Mouse (Mus musculus): ENCODE data around the gene Nsfl1c. TPM values are rescaled to one million over a fixed set of nuclear protein-coding genes. Genes with fewer than 3 reads are reported as not detected.

Gene Nsfl1c
- polyA plus RNA-seq, 1 experiment = 127 TPM

- Histone ChIP-seq H3K27me3 (ENCODE audit: control insufficient read depth, insufficient read depth, insufficient read length) (no peaks in the 10 kb centered on the region), H3K36me3 (ENCODE audit: control insufficient read depth, insufficient read depth) (peaks cover 19% of the 10 kb centered on the region), H3K4me3 (no peak overlapping the region), H3K4me2 (ENCODE audit: low read depth) (no peak overlapping the region), H3ac (ENCODE audit: control insufficient read depth, insufficient read length) (no peak overlapping the region), H3K79me2 (ENCODE audit: control insufficient read depth, insufficient read depth) (no peaks in the 10 kb centered on the region)
- no peak for TF ChIP-seq POLR2AphosphoS2 (IDR thresholded peaks at IDR 0.05; ENCODE audit: insufficient read length, low read depth)
- TF ChIP-seq TCF3 (IDR thresholded peaks at IDR 0.05; ENCODE audit: insufficient read length, low read depth) = no peak
- no peak for TF ChIP-seq TCF12 (IDR thresholded peaks at IDR 0.05; ENCODE audit: insufficient read depth, poor library complexity, severe bottlenecking)
- TF ChIP-seq MAX (IDR thresholded peaks at IDR 0.05; ENCODE audit: low read depth) = no peak
- TF ChIP-seq REST (IDR thresholded peaks at IDR 0.05; ENCODE audit: insufficient read depth, insufficient read length) = no peak
- TF ChIP-seq POLR2A (IDR thresholded peaks at IDR 0.05; ENCODE audit: insufficient read length, low read depth) = no peak
- TF ChIP-seq CEBPB (IDR thresholded peaks at IDR 0.05; ENCODE audit: insufficient read depth, poor library complexity, severe bottlenecking) = no peak
- TF ChIP-seq USF1 (IDR thresholded peaks at IDR 0.05; ENCODE audit: low read depth) = no peak
- TF ChIP-seq E2F4 (IDR thresholded peaks at IDR 0.05; ENCODE audit: insufficient read depth) = no peak
- TF ChIP-seq MYOG (IDR thresholded peaks at IDR 0.05; ENCODE audit: control insufficient read depth in 1 of 3, insufficient read depth in 1 of 3, insufficient read length in 2 of 3, low read depth in 2 of 3) = no peak
- no peak for TF ChIP-seq SRF (IDR thresholded peaks at IDR 0.05; ENCODE audit: control insufficient read depth, insufficient read length, low read depth)
- TF ChIP-seq MYOD1 (IDR thresholded peaks at IDR 0.05; ENCODE audit: control insufficient read depth in 1 of 3, insufficient read length in 2 of 3, low read depth in 2 of 3) = no peak
These were observed 25.0 kb downstream of the Nsfl1c start for GRCm38 (mm10) chr2:151519000-151519399.

DNA sequence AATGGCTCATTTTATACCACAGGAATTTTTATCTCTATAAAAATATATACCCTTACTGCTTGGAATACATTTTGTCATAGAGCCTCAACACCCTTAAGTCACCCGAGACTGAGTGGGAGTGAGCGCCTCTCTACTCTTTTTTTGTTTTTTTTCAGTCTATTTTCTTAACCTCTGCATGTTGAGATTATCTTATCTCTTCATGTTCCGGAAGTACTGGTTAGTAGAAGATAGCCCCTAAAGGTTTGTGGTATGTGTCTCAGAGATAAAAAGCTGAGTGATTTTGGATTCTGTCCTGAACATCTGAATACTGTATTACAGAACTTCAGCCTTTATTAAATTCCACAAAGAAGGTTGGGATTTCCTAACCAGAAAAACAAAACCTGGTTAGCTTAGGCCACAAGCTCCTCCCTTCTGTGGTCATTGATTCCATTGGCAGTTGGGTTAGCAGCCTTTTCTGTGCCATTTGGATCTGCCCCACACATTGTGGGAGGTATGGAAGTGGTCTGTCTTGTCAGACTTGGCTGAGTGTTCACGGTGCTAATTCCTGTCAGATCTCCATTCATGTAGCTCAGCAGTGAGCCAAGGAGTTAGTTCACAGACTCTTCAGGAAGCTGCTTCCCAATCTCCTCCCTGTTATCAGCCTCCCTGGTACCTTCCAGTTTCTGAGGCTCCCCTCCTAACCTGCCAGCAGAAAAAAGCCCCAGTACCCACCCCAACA is 30.5 kb downstream of the Nsfl1c start:
- no peak overlapping the region for H3K4me2 ChIP-seq (ENCODE audit: low read depth)
- H3K4me3 ChIP-seq = no peak overlapping the region
- TF ChIP-seq E2F4 (IDR thresholded peaks at IDR 0.05; ENCODE audit: insufficient read depth) (no peak), TCF3 (IDR thresholded peaks at IDR 0.05; ENCODE audit: insufficient read length, low read depth) (no peak), SRF (IDR thresholded peaks at IDR 0.05; ENCODE audit: control insufficient read depth, insufficient read length, low read depth) (no peak), POLR2A (IDR thresholded peaks at IDR 0.05; ENCODE audit: insufficient read length, low read depth) (no peak), TCF12 (IDR thresholded peaks at IDR 0.05; ENCODE audit: insufficient read depth, poor library complexity, severe bottlenecking) (no peak), MAX (IDR thresholded peaks at IDR 0.05; ENCODE audit: low read depth) (no peak), MYOD1 (IDR thresholded peaks at IDR 0.05; ENCODE audit: control insufficient read depth in 1 of 3, insufficient read length in 2 of 3, low read depth in 2 of 3) (no peak), REST (IDR thresholded peaks at IDR 0.05; ENCODE audit: insufficient read depth, insufficient read length) (no peak), USF1 (IDR thresholded peaks at IDR 0.05; ENCODE audit: low read depth) (no peak), MYOG (IDR thresholded peaks at IDR 0.05; ENCODE audit: control insufficient read depth in 1 of 3, insufficient read depth in 1 of 3, insufficient read length in 2 of 3, low read depth in 2 of 3) (no peak)
- no peaks in the 10 kb centered on the region for H3K79me2 ChIP-seq (ENCODE audit: control insufficient read depth, insufficient read depth)
- peaks cover 6% of the 10 kb centered on the region for H3K36me3 ChIP-seq (ENCODE audit: control insufficient read depth, insufficient read depth)
- H3ac ChIP-seq (ENCODE audit: control insufficient read depth, insufficient read length) = no peak overlapping the region
- H3K27me3 ChIP-seq (ENCODE audit: control insufficient read depth, insufficient read depth, insufficient read length) = no peaks in the 10 kb centered on the region

GRCm38 (mm10) chr2:151525520-151525919 is 31.5 kb downstream of the Nsfl1c start:
- H3K27me3 ChIP-seq (ENCODE audit: control insufficient read depth, insufficient read depth, insufficient read length) = no peaks in the 10 kb centered on the region
- H3K4me3 ChIP-seq = no peak overlapping the region
- no peak overlapping the region for H3K4me2 ChIP-seq (ENCODE audit: low read depth)
- H3ac ChIP-seq (ENCODE audit: control insufficient read depth, insufficient read length) = no peak overlapping the region
- no peaks in the 10 kb centered on the region for H3K79me2 ChIP-seq (ENCODE audit: control insufficient read depth, insufficient read depth)
- H3K36me3 ChIP-seq (ENCODE audit: control insufficient read depth, insufficient read depth) = no peaks in the 10 kb centered on the region
- no peak for TF ChIP-seq USF1 (IDR thresholded peaks at IDR 0.05; ENCODE audit: low read depth)
- no peak for TF ChIP-seq POLR2A (IDR thresholded peaks at IDR 0.05; ENCODE audit: insufficient read length, low read depth)
- TF ChIP-seq CEBPB (IDR thresholded peaks at IDR 0.05; ENCODE audit: insufficient read depth, poor library complexity, severe bottlenecking) = no peak
- no peak for TF ChIP-seq MAX (IDR thresholded peaks at IDR 0.05; ENCODE audit: low read depth)
- TF ChIP-seq E2F4 (IDR thresholded peaks at IDR 0.05; ENCODE audit: insufficient read depth) = no peak
- no peak for TF ChIP-seq TCF3 (IDR thresholded peaks at IDR 0.05; ENCODE audit: insufficient read length, low read depth)
- no peak for TF ChIP-seq POLR2AphosphoS2 (IDR thresholded peaks at IDR 0.05; ENCODE audit: insufficient read length, low read depth)
- TF ChIP-seq TCF12 (IDR thresholded peaks at IDR 0.05; ENCODE audit: insufficient read depth, poor library complexity, severe bottlenecking) = no peak
- TF ChIP-seq MYOG (IDR thresholded peaks at IDR 0.05; ENCODE audit: control insufficient read depth in 1 of 3, insufficient read depth in 1 of 3, insufficient read length in 2 of 3, low read depth in 2 of 3) = no peak
- TF ChIP-seq MYOD1 (IDR thresholded peaks at IDR 0.05; ENCODE audit: control insufficient read depth in 1 of 3, insufficient read length in 2 of 3, low read depth in 2 of 3) = no peak
- no peak for TF ChIP-seq SRF (IDR thresholded peaks at IDR 0.05; ENCODE audit: control insufficient read depth, insufficient read length, low read depth)

- Histone ChIP-seq H3K79me2 (ENCODE audit: control insufficient read depth, insufficient read depth) (no peaks in the 10 kb centered on the region), H3ac (ENCODE audit: control insufficient read depth, insufficient read length) (no peak overlapping the region), H3K27me3 (ENCODE audit: control insufficient read depth, insufficient read depth, insufficient read length) (no peaks in the 10 kb centered on the region), H3K4me3 (no peak overlapping the region), H3K4me2 (ENCODE audit: low read depth) (no peak overlapping the region), H3K36me3 (ENCODE audit: control insufficient read depth, insufficient read depth) (no peaks in the 10 kb centered on the region)
- TF ChIP-seq USF1 (IDR thresholded peaks at IDR 0.05; ENCODE audit: low read depth) (no peak), POLR2A (IDR thresholded peaks at IDR 0.05; ENCODE audit: insufficient read length, low read depth) (no peak), MYOG (IDR thresholded peaks at IDR 0.05; ENCODE audit: control insufficient read depth in 1 of 3, insufficient read depth in 1 of 3, insufficient read length in 2 of 3, low read depth in 2 of 3) (no peak), TCF3 (IDR thresholded peaks at IDR 0.05; ENCODE audit: insufficient read length, low read depth) (no peak), MYOD1 (IDR thresholded peaks at IDR 0.05; ENCODE audit: control insufficient read depth in 1 of 3, insufficient read length in 2 of 3, low read depth in 2 of 3) (no peak), TCF12 (IDR thresholded peaks at IDR 0.05; ENCODE audit: insufficient read depth, poor library complexity, severe bottlenecking) (no peak), MAX (IDR thresholded peaks at IDR 0.05; ENCODE audit: low read depth) (no peak), REST (IDR thresholded peaks at IDR 0.05; ENCODE audit: insufficient read depth, insufficient read length) (no peak), E2F4 (IDR thresholded peaks at IDR 0.05; ENCODE audit: insufficient read depth) (no peak), POLR2AphosphoS2 (IDR thresholded peaks at IDR 0.05; ENCODE audit: insufficient read length, low read depth) (no peak), CEBPB (IDR thresholded peaks at IDR 0.05; ENCODE audit: insufficient read depth, poor library complexity, severe bottlenecking) (no peak)
These were observed 34.1 kb downstream of the Nsfl1c start for GRCm38 (mm10) chr2:151528066-151528465.

Measured in myocyte (in vitro differentiated cells).